Mouse (Mus musculus) kidney, adult 2 months (tissue): ENCODE results near the gene Fam168a.
A peak's percentile ranks its signal among the peaks of the same experiment; 100 is the strongest.

Source experiments
- CTCF ChIP-seq: fragments of 200-500 bp; conservative IDR thresholded peaks from 2 replicates; pipeline ENCODE4 v1.5.1; 2011; ENCODE audit warnings: low read depth, mild to moderate bottlenecking, control low read depth, low read length, moderate library complexity, mixed read lengths; ENCODE audit not compliant: insufficient read depth, insufficient read length
- POLR2A ChIP-seq: fragments of 200-500 bp; IDR thresholded peaks from one replicate; pipeline ENCODE4 v1.6.1; 2011; ENCODE audit warnings: low read depth, low read length, control low read depth

GRCm38 (mm10) chr7:100798810-100799209 lies 92.4 kb downstream of the Fam168a start:
- TF ChIP-seq CTCF (0 out of 2 replicates have a peak, but pooled peaks have one; percentile 17), POLR2A (no peak)
